Mouse (Mus musculus) G1E (cell line): ENCODE measurements around the gene Samd5.

Source experiments
- CTCF ChIP-seq: IDR thresholded peaks from 2 replicates; pipeline ENCODE4 v1.5.1; 2012; ENCODE audit warnings: low read depth, low read length, inconsistent platforms, mixed read lengths
- GATA1 ChIP-seq: IDR thresholded peaks from 2 replicates; pipeline ENCODE4 v1.6.1; 2012; ENCODE audit warnings: borderline replicate concordance, low read length, inconsistent platforms, mixed read lengths
- GATA2 ChIP-seq: IDR thresholded peaks from 2 replicates; pipeline ENCODE4 v1.6.1; 2012; ENCODE audit warnings: low read depth, low read length, inconsistent platforms, borderline replicate concordance
- TAL1 ChIP-seq: conservative IDR thresholded peaks from 2 replicates; pipeline ENCODE4 v1.6.1; 2012; ENCODE audit warnings: low read depth, low read length, inconsistent platforms, mixed read lengths

DNA sequence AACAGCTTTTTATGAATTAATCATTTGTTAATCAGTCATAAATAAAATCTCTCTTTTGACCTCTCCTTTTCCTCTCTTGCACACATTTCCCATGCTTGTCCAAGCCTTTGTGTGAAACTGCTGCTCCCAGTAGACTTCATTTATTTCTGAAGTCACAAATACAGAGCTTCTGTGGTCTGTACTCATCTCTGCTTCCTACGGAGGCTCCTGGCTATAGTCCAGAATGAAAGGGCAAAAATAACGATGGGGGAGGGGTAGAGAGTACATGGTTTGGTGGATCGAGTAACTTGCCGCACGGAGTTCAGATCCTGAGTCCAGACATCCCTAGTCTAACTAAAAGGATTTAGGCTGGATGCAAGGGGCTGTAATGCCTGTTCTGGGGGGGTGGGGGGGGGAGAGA is 3.1 kb upstream of the Samd5 start:
- TF ChIP-seq TAL1 (no peak), CTCF (no peak), GATA2 (no peak), GATA1 (no peak)
